Mouse (Mus musculus) fat pad, adult 2 months (tissue): ENCODE data around the gene Ptchd1.

Experiments used
- DNase-seq: peaks from one replicate; pipeline ENCODE4 v3.0.0-alpha.2; 2011; ENCODE audit warnings: low read depth, low spot score; ENCODE audit errors: extremely low read depth

Ptchd1 gene

DNA sequence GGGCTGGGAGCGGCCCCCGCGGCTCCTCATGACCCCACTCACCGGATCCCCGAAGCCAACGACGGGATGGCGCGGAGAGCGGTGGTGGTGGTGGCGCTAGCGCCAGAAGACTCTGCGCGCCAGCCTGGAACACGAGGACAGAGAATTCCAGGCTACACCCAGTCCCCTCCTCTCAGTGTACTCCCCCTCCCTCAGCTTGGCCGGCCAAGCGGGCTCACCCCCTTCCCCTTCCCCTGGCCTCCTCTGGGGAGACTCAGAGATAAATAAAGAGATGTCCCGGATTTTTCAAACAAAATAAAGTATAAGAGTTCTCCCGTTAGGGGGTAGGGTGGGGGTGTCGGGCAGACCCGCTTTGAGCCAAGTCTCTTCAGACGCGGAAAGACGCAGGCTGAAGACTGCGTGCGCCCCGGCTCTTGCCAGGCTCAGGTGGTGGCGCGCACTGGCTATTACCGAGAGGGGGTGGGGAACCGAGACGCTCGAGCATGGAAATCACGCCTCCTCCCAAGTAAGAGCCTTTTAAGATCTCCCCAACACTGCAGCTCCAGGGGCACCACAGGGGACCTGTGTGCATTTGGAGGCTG lies at the start of gene Ptchd1:
TSS of gene Ptchd1 (minus strand) at position 114 of the 581 bp plus-strand sequence.
- no peak for DNase-seq

- no peak for DNase-seq
Measured at GRCm38 (mm10) chrX:155657971-155658370, 34.4 kb upstream of the Ptchd1 start.

DNA sequence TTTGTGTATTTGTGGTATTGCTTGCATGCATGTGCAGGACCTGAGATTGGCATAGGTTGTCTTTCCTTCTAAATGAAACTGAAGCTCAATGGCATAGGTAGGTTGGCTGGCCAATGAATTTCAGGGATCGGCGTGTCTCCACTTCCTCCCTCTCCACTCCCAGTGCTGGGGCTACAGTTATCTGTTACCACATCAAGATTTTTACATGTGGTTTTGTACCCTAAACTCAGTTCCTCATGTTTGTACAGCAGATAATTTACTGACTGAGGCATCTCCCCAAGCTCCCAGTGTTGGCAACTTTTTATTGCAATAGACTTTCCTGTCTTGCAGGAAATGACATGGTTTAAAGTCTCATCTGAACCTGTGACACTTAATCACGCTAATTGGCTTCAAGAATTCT lies 22.4 kb upstream of the Ptchd1 start:
- DNase-seq: no peak

DNA sequence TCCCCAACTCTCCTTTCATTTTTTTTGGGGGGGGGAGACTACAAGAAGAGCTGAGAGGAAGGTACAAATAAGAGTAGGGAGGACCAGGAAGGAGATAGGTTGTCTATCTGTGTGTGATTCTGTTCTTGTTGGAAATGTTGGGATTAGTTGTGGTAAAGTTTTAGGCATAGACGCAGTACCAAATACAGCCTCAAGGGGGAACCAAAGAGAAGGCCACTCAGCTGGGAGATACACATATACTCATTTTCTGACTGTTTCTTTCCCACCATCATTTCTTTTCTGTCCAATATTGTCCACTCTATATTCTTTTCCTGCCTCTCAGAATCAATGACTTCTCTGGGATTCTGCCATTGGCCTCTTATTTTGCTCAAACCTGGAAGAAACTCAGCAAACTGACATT lies 20.4 kb upstream of the Ptchd1 start:
- no peak for DNase-seq

DNA sequence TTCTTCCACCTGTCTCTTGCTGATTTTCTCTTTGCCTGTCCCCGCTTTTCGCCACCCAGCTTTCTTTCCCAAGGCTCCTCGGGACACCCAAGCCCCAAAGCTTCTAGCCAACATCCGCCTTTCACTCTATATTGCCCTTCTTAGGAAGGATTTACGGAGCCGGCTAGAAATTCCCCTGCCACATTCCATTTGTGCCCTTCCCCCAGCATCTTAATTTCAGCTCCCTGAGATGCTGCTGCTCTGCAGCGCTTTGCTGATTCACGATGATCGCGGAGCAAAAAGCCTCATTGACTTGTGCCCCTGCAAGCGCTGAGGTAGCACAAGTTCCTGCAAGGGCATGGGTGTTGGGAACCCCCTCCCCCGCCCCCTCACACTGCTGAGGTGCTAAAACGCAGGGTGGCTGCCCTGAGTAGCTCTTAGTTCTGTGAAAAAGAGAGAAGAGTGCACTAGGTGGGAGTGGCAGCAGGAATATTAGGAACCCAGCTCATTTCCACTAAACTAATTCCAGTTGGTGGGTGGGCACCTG lies 2.1 kb upstream of the Ptchd1 start:
- DNase-seq: no peak

- no peak for DNase-seq
Measured at GRCm38 (mm10) chrX:155624895-155625294, 1.3 kb upstream of the Ptchd1 start.

DNA sequence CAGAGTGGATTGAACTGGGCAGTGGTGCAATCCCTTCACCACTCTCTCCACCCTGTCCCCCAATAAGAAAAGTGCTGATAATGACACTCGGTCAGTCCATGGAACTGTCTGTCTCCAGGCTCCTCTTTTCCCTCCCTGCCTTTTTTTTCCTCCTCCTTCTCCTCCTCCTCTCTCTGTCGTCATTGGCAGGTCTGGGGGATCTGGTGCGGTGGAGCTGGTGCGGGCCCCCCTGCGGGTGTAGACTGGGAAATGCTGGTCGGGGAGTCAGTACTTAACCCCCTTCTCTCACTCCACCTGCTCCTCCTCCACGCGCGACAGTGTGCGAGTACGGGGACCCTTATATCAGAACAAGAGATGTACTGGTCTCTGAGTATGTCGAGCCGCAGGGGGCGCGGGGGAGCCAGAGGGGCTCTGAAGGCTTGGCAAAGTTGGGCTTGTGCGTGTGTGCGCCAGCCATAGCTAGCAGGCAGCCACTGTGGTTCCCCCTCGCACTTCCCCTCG lies 777 bp upstream of the Ptchd1 start, which contains the start of gene Gm15155:
TSS of gene Gm15155 (plus strand) at position 401 of the 501 bp plus-strand sequence.
- DNase-seq: no peak

GRCm38 (mm10) chrX:155622961-155623599 lies 534 bp downstream of the Ptchd1 start:
- DNase-seq: no peak

- DNase-seq: no peak
Measured at GRCm38 (mm10) chrX:155622527-155622926, 1.1 kb downstream of the Ptchd1 start.

GRCm38 (mm10) chrX:155601196-155601595 lies 22.4 kb downstream of the Ptchd1 start:
- DNase-seq: no peak

- no peak for DNase-seq
Measured at GRCm38 (mm10) chrX:155596390-155596789, 27.2 kb downstream of the Ptchd1 start.

DNA sequence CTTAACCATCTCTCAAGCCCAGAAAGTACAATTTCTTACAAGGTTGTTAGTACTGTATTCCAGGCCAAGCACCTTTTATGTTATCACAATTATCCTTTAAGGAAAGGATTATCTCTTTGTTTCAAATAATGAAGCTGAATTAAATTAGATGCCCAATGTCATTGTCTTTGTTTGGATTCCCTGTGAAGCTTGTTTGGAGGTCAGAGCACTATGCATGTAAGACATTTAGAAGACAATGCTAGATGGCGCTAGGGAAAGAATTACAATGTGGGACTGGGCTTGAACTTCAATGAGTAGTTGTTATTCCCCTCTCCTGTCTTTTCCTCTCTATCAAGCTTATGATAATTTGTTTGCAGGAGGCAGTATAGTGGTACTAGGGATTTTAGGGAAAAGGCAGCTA lies 28.9 kb downstream of the Ptchd1 start:
- no peak for DNase-seq

- DNase-seq: no peak
Measured at GRCm38 (mm10) chrX:155592467-155592866, 31.1 kb downstream of the Ptchd1 start.

- no peak for DNase-seq
Measured at GRCm38 (mm10) chrX:155591490-155591889, 32.1 kb downstream of the Ptchd1 start.

DNA sequence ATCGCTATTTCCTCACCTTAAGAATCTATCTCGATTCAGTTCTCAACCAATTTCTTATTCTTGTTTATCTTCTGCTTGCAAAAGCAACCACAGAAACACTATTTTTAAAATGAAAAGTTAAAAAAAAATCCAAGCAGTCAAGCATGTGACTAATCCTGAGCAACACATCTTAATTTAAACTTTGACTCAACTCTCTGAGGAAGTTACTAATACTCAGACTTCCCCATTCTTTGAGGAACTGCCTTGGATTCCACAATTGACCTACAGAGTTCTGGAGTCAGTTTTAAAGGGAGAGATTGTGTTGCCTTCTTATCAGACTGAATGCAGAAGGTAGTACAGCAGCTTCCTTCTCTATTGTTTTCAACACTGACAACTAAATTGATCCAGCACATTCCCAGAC lies 39.0 kb downstream of the Ptchd1 start:
- no peak for DNase-seq

GRCm38 (mm10) chrX:155579791-155580190 lies 43.8 kb downstream of the Ptchd1 start:
- no peak for DNase-seq

DNA sequence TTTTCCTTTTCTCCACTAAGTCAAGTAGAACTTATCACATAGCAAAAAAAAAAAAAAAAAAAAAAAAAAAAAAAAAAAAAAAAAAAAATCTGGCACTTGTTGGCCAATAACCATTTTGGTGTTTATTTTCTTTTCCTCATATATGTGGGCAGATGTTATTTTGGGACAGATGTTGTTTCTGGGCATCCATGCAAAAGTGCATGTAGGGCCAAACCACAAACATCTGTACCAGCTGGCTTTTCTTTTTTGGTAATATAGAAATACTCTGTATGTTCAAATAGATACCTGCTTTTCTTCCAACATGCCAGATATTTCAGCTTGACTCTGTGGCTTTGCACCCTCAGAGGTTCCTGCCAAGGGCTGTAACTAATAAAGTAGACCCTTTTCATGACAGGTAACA lies 51.2 kb downstream of the Ptchd1 start:
- no peak for DNase-seq

DNA sequence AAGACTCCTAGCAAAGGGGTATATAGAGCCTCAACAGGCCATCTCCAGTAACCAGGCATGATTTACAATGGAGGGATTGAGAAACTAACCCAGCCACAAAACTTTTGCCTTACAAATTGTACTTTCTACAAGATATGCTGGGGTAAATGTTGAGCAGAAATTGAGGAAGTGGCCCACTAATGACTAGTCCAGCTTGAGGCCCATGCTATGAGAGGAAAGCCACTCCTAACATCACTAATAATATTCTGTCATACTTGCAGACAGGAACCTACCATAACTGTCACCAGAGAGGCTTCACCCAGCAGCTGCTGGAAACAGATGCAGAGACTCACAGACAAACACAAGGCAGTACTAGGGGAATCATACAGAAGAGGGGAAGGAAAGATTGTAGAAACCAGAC lies 79.8 kb downstream of the Ptchd1 start:
- DNase-seq: no peak
